Mouse (Mus musculus) liver, postnatal 0 days (tissue): ENCODE results near the gene Tmem86a. TPM values are rescaled to one million over a fixed set of nuclear protein-coding genes. Genes with fewer than 3 reads are reported as not detected.

Source experiments
- ATAC-seq: fragments of 200-750 bp; cut with Nextera tagmentation; 2 replicates; pipeline ENCODE4 v1.8.0; 2017; ENCODE audit warnings: mild to moderate bottlenecking, moderate library complexity
- DNase-seq: peaks from one replicate; pipeline ENCODE4 v3.0.0-alpha.2; 2016
- H3K27ac ChIP-seq: fragments of 300-500 bp; sonication (generic); 2 replicates; pipeline ENCODE4 v1.5.1; 2014; ENCODE audit warnings: antibody characterized with exemption, moderate library complexity, mild to moderate bottlenecking, low read depth
- H3K27me3 ChIP-seq: fragments of 300-500 bp; sonication (generic); 2 replicates; pipeline ENCODE4 v1.6.1; 2014; ENCODE audit warnings: low read length, control low read depth, mixed read lengths; ENCODE audit not compliant: insufficient read depth
- H3K36me3 ChIP-seq: fragments of 300-500 bp; sonication (generic); replicated peaks from 2 replicates; pipeline ENCODE4 v1.6.1; 2014; ENCODE audit warnings: mild to moderate bottlenecking, control low read depth, low read length, moderate library complexity, mixed read lengths; ENCODE audit not compliant: insufficient read depth
- H3K4me1 ChIP-seq: fragments of 300-500 bp; sonication (generic); 2 replicates; pipeline ENCODE4 v1.6.1; 2014; ENCODE audit warnings: antibody characterized with exemption, mild to moderate bottlenecking, control low read depth; ENCODE audit not compliant: insufficient read depth
- H3K4me2 ChIP-seq: fragments of 300-500 bp; sonication (generic); 2 replicates; pipeline ENCODE4 v1.6.1; 2014; ENCODE audit warnings: low read depth, mild to moderate bottlenecking, low read length, moderate library complexity, mixed read lengths
- H3K4me3 ChIP-seq: fragments of 300-500 bp; sonication (generic); 2 replicates; pipeline ENCODE4 v1.5.1; 2014; ENCODE audit warnings: low read depth, low read length
- H3K9ac ChIP-seq: fragments of 300-500 bp; sonication (generic); replicated peaks from 2 replicates; pipeline ENCODE4 v1.6.1; 2014; ENCODE audit warnings: mild to moderate bottlenecking, moderate library complexity
- H3K9me3 ChIP-seq: fragments of 300-500 bp; sonication (generic); 2 replicates; pipeline ENCODE4 v1.6.1; 2016; ENCODE audit warnings: mild to moderate bottlenecking, control low read depth, low read length, mixed read lengths
- CTCF ChIP-seq: sonication (generic); IDR thresholded peaks from 2 replicates; pipeline ENCODE4 v1.5.1; 2016; ENCODE audit warnings: antibody characterized with exemption, low read depth
- EP300 ChIP-seq: IDR thresholded peaks from 2 replicates; pipeline ENCODE4 v1.6.1; 2016; ENCODE audit warnings: antibody characterized with exemption, low read depth, mild to moderate bottlenecking
- WGBS: fragments of 180-500 bp; shearing (Covaris S2); extraction: QIAGEN DNeasy Blood & Tissue Kit; methylation state at CpG from one replicate; pipeline ENCODE4 v1.1.7; 2014; ENCODE audit not compliant: insufficient replicate concordance; 5-methylcytosine and 5-hydroxymethylcytosine counted together
- microRNA-seq: library from miRNA; unstranded; fragments of <30 nt; microRNA quantifications from one replicate; pipeline ENCODE4, GENCODE M21; 2016
- polyA plus RNA-seq: library from polyadenylated mRNA; unstranded; fragments of >200 nt; fragmentation: Nextera tagmentation; extraction: Ambion mirVana; gene quantifications from 2 replicates; pipeline ENCODE4 v1.2.1, GENCODE M21; 2015

Gene Tmem86a
- polyA plus RNA-seq, 1 experiment from 2014 or later, result 35.6 TPM

- DNase-seq (no peak), ATAC-seq (no peak)
- Histone ChIP-seq H3K4me1 (no peaks in the 10 kb centered on the region), H3K27ac (no peak overlapping the region), H3K4me3 (no peak overlapping the region), H3K4me2 (no peak overlapping the region), H3K27me3 (no peaks in the 10 kb centered on the region), H3K36me3 (no peaks in the 10 kb centered on the region), H3K9me3 (no peaks in the 10 kb centered on the region), H3K9ac (no peak overlapping the region)
- TF ChIP-seq CTCF, result no peak
- TF ChIP-seq EP300, result no peak
- WGBS, result 54% methylated on average over 7 of the region's 7 CpGs
Measured at GRCm38 (mm10) chr7:47098044-47098443, 47.6 kb downstream of the Tmem86a start.

DNA sequence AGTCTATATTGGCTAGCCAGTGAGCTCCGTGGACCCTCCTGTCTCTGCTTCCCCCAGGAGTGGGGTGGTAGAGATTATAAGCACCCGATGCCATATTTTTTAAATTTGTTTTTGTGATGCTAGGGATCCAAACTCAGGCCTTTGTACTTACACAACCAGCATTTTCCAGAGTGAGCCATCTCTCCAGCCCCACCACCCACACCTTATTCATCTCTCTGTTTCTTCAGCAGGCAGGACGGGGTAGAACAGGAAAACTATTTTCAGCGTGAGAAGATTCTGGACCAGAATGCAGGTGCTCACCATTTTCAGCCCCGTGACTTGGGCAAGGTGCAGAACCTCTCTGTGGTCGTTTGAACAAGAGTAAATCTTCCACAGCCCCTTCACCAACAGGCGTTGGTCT, 48.9 kb downstream of the Tmem86a start:
- no peak overlapping the region for H3K4me2 ChIP-seq
- H3K27me3 ChIP-seq, result no peaks in the 10 kb centered on the region
- no peak overlapping the region for H3K27ac ChIP-seq
- no peaks in the 10 kb centered on the region for H3K4me1 ChIP-seq
- no peaks in the 10 kb centered on the region for H3K36me3 ChIP-seq
- 67% methylated on average over 7 of the region's 7 CpGs for WGBS
- no peak overlapping the region for H3K9ac ChIP-seq
- TF ChIP-seq CTCF, result no peak
- no peak for TF ChIP-seq EP300
- no peaks in the 10 kb centered on the region for H3K9me3 ChIP-seq
- ATAC-seq, result no peak
- DNase-seq, result no peak
- no peak overlapping the region for H3K4me3 ChIP-seq

DNA sequence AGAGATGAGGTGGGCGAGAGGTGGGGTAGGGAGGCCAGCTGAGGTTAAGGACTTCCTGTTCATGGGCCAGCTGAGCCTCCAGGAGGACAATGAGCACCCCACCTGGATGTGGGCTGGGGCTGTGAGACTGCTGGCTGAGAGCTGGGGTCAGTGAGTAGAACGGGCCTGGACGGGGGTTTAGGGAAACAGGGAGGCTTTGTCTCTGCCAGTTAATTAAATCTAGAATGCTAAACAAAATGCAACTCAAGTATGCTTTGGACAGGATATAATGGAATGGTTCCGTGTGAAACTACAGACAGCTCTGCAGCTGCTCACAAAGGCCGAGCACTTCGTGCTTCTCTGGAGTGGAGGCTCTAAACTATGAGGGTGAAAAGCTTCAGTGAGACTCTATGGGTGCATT, 50.2 kb downstream of the Tmem86a start:
- 65% methylated on average over 6 of the region's 6 CpGs for WGBS

GRCm38 (mm10) chr7:47102970-47103369, 52.6 kb downstream of the Tmem86a start:
- 48% methylated on average over 2 of the region's 2 CpGs for WGBS
- no peaks in the 10 kb centered on the region for H3K36me3 ChIP-seq
- TF ChIP-seq EP300 (no peak), CTCF (no peak)
- H3K27me3 ChIP-seq, result no peaks in the 10 kb centered on the region
- H3K9me3 ChIP-seq, result no peaks in the 10 kb centered on the region
- H3K4me1 ChIP-seq, result no peaks in the 10 kb centered on the region
- H3K4me2 ChIP-seq, result no peak overlapping the region
- no peak overlapping the region for H3K4me3 ChIP-seq
- no peak overlapping the region for H3K27ac ChIP-seq
- no peak for ATAC-seq
- DNase-seq, result no peak
- no peak overlapping the region for H3K9ac ChIP-seq

More for the DNA sequence above, 50.2 kb downstream of the Tmem86a start:
- no peak overlapping the region for H3K9ac ChIP-seq
- no peak overlapping the region for H3K4me2 ChIP-seq
- no peaks in the 10 kb centered on the region for H3K27me3 ChIP-seq
- H3K9me3 ChIP-seq, result no peaks in the 10 kb centered on the region
- ATAC-seq (no peak), DNase-seq (no peak)
- H3K4me3 ChIP-seq, result no peak overlapping the region
- H3K4me1 ChIP-seq, result no peaks in the 10 kb centered on the region
- H3K27ac ChIP-seq, result no peak overlapping the region
- TF ChIP-seq CTCF (no peak), EP300 (no peak)
- no peaks in the 10 kb centered on the region for H3K36me3 ChIP-seq

DNA sequence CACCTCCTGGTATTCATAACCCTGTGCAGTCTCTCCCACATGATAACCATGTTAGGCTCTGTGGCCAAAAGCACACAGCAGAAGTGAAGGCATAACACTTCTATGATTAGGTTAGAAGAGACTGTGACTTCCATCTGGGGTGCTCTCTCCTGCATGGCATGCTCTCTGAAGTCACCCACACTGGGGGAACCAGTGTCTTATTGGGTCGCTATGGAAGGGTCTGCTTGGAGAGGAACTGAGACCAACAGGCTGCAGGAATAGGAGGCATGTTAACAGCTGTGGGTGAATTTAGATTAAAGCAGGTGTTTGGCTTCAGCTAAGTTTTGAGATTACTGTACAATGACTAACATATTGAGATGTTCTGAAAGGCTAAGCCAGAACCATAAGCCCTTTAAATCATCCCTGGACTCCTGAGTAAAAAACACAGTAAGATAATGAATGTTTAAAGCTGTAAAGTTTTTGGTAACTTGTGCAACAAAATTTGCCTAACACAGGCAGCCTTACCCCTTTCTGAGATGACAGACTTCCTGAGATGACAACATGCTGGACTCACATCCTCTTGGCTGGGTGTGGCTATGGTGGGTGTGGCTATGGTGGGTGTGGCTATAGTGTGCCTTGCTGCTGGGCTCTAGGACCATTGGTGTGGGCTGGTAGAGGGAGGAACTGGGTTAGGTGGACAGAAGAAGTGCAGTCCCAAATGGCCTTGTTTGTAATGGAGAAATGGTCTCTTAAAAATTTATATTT, 53.4 kb downstream of the Tmem86a start:
- TF ChIP-seq EP300 (no peak), CTCF (no peak)
- Histone ChIP-seq H3K9ac (no peak overlapping the region), H3K4me2 (no peak overlapping the region), H3K4me3 (no peak overlapping the region), H3K9me3 (no peaks in the 10 kb centered on the region), H3K27me3 (no peaks in the 10 kb centered on the region), H3K36me3 (no peaks in the 10 kb centered on the region), H3K27ac (no peak overlapping the region), H3K4me1 (no peaks in the 10 kb centered on the region)
- WGBS, result 26% methylated on average over 1 of the region's 1 CpGs
- ATAC-seq (peak; percentile 67), DNase-seq (peak; percentile 75)

Small RNA genes within 50 kb of the gene (microRNA-seq; reads per million reads assigned to microRNA genes)
- not detected for gene Mir7056

Other genes with a start within 250 kb of the Tmem86a start
- gene Ldha, start 209.1 kb upstream of the Tmem86a start, polyA plus RNA-seq, result 1,729 and 1,988 TPM in 2 replicates
- gene Ldhc, start 189.4 kb upstream of the Tmem86a start, polyA plus RNA-seq, result 0.07 and 0.23 TPM in 2 replicates
- gene Tsg101, start 130.6 kb upstream of the Tmem86a start, polyA plus RNA-seq, result 59.1 and 61.2 TPM in 2 replicates
- 2.6 and 3.2 TPM in 2 replicates for gene Uevld, start 92.1 kb upstream of the Tmem86a start, polyA plus RNA-seq
- gene Gm9999, start 67.0 kb upstream of the Tmem86a start, polyA plus RNA-seq, result not detected in 2 replicates
- 6.0 and 6.4 TPM in 2 replicates for gene Spty2d1, start 42.2 kb upstream of the Tmem86a start, polyA plus RNA-seq
- not detected in 2 replicates for gene Ptpn5, start 83.1 kb downstream of the Tmem86a start, polyA plus RNA-seq
- not detected in 2 replicates for gene Mrgpra6, start 154.3 kb downstream of the Tmem86a start, polyA plus RNA-seq
- not detected in 2 replicates for gene Mrgpra9, start 202.2 kb downstream of the Tmem86a start, polyA plus RNA-seq